Mouse (Mus musculus): ENCODE data around the gene Kcnj16. TPM values are rescaled to one million over a fixed set of nuclear protein-coding genes. Genes with fewer than 3 reads are reported as not detected.

Gene Kcnj16
- polyA plus RNA-seq, 1 experiment from 2014 or later, result not detected

DNA sequence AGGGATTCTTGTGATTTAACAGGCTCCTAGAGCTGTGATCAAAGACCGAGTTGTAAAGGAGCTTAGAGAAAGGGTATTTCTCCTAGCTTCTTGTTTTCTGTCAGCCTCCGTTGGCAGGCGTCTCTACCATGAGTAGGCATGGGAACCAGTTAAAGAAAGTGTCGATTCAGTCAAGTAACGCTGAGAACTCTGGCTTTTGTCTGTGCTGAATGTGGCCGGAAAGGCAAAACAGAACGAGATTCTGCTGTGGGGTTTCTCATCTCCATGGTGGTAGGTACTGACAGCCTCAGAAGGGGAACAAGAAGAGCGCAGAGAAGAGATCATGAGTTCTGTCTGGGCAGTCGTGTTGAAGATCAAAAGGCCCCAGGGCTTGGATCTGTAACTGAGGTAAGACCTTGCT is 29.4 kb downstream of the Kcnj16 start:
- 34% methylated on average over 9 of the region's 9 CpGs for WGBS
- no peak overlapping the region for H3K27ac ChIP-seq
- H3K9me3 ChIP-seq (replicated peaks), result no peaks in the 10 kb centered on the region
- H3K27me3 ChIP-seq, result no peaks in the 10 kb centered on the region
- no peaks in the 10 kb centered on the region for H3K4me1 ChIP-seq
- no peak for ATAC-seq
- H3K9ac ChIP-seq, result no peak overlapping the region
- H3K4me2 ChIP-seq, result no peak overlapping the region
- no peak overlapping the region for H3K4me3 ChIP-seq
- no peaks in the 10 kb centered on the region for H3K36me3 ChIP-seq (ENCODE audit: poor library complexity, severe bottlenecking)

DNA sequence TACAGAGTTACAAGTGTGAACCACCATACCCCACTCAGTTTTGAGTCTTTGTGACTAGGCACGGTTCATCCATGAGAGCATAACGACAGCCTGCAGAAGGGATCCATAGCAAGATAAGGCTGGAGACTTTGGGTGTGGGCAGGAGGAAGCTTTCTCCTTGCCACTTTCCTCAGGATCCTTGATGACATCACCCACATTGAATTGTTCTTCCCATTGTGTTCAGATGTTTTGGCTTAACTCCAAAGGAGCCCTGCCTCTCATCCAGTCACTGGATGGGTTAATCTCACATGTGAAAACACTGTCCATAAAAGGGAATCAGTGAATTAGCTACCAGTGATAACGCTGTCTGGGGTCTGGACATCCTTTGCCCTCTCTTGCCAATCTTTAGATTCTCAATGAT is 37.3 kb downstream of the Kcnj16 start:
- ATAC-seq, result no peak
- Histone ChIP-seq H3K4me3 (no peak overlapping the region), H3K4me1 (no peaks in the 10 kb centered on the region), H3K36me3 (ENCODE audit: poor library complexity, severe bottlenecking) (no peaks in the 10 kb centered on the region), H3K4me2 (no peak overlapping the region), H3K9ac (no peak overlapping the region), H3K27ac (no peak overlapping the region), H3K27me3 (no peaks in the 10 kb centered on the region), H3K9me3 (replicated peaks) (no peaks in the 10 kb centered on the region)
- 80% methylated on average over 3 of the region's 3 CpGs for WGBS

DNA sequence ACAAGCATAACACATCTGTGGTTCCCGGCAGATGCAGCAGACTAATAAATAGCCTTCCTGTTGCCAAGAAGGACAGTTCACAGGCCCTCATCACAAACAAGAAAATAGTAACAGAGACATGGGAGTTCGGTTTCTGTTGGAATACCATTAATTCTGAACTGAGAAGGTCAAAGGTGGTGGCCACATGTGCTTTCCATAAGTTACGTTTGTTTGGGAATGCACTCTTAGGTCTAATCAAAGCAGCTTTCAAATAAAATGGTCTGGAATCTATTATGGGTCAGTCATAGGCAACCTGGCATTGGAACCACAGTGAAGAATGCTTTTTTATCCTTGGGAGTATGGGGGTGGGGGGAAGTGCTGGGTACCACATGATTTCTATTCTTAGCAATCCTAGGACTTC is 41.6 kb downstream of the Kcnj16 start:
- Histone ChIP-seq H3K4me1 (no peaks in the 10 kb centered on the region), H3K9ac (no peak overlapping the region), H3K4me2 (no peak overlapping the region), H3K27ac (no peak overlapping the region), H3K9me3 (replicated peaks) (no peaks in the 10 kb centered on the region), H3K4me3 (no peak overlapping the region), H3K36me3 (ENCODE audit: poor library complexity, severe bottlenecking) (no peaks in the 10 kb centered on the region), H3K27me3 (no peaks in the 10 kb centered on the region)
- 91% methylated on average over 3 of the region's 3 CpGs for WGBS
- no peak for ATAC-seq

DNA sequence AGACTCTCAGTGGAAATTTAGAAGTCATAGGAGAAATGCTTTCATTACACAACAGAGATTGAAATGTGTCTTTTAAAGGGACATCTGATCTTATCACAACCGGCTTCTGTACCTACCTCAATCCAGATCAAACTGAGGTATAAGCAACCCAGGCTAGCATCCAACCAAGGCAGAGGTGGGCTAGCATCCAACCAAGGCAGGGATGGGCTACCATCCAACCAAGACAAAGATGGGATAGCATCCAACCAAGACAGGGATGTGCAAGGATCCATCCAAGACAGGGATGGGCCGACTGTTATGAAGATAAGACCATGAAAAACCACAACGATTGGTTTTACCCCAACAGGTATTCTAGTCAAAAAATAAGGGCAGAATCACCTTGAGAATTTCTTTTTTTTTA is 48.4 kb downstream of the Kcnj16 start:
- Histone ChIP-seq H3K27ac (no peak overlapping the region), H3K4me3 (no peak overlapping the region), H3K4me2 (no peak overlapping the region), H3K9ac (no peak overlapping the region), H3K27me3 (no peaks in the 10 kb centered on the region), H3K9me3 (replicated peaks) (no peaks in the 10 kb centered on the region), H3K4me1 (no peaks in the 10 kb centered on the region), H3K36me3 (ENCODE audit: poor library complexity, severe bottlenecking) (no peaks in the 10 kb centered on the region)
- WGBS, result 95% methylated on average over 3 of the region's 3 CpGs
- no peak for ATAC-seq

DNA sequence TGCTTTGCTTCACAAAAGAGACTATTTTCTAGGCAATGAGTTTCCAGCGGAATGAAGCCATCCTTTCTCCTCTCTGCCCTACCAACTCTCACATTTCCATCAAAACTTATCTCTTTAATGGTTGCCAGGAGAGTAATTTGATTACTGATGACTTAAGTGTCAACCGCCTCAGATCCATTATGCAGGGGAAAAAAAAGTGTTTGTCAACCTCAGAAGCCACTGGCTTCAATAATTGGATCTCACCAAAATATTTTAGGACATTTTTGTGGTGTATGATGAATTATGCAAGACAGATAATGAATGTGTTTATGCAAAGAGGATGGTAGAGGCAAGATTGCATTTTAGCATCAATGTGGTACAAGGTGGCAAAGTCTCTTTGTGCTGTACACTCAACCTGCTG is 52.4 kb downstream of the Kcnj16 start:
- H3K9ac ChIP-seq, result no peak overlapping the region
- H3K4me3 ChIP-seq, result no peak overlapping the region
- no peaks in the 10 kb centered on the region for H3K36me3 ChIP-seq (ENCODE audit: poor library complexity, severe bottlenecking)
- no peak for ATAC-seq
- peaks cover 9% of the 10 kb centered on the region for H3K4me1 ChIP-seq
- no peak overlapping the region for H3K4me2 ChIP-seq
- no peaks in the 10 kb centered on the region for H3K9me3 ChIP-seq (replicated peaks)
- no peak overlapping the region for H3K27ac ChIP-seq
- no peaks in the 10 kb centered on the region for H3K27me3 ChIP-seq
- WGBS, result 36% methylated on average over 2 of the region's 2 CpGs

DNA sequence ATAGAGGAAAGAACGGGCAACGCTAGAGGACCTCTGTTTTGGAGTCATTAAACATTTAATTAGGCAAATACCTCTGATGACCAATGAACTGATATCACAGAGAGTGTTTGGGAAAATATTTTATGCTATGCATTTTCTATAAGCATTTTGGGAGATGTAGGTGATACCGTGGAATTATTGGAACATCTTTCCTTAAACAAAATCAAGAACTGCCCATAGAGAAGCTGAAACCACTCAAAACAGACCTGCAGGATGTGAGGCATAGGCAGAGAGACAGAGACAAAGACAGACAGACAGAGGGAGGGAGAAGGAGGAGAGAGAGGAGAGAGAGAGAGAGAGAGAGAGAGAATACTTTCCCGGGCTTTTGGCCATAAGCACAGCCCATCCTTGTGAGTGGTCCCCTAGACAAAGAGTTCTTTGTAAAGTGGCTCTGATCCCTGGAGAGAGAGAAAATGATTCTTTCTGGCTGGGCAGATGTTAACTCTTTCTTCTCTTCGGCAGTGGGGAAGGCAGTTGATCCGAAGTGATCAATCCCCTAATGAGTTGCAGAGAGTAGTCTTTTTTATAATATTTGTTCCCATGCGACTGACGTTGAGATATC is 54.9 kb downstream of the Kcnj16 start:
- H3K4me2 ChIP-seq, result no peak overlapping the region
- H3K4me3 ChIP-seq, result no peak overlapping the region
- peaks cover 9% of the 10 kb centered on the region for H3K4me1 ChIP-seq
- H3K9me3 ChIP-seq (replicated peaks), result no peaks in the 10 kb centered on the region
- H3K36me3 ChIP-seq (ENCODE audit: poor library complexity, severe bottlenecking), result no peaks in the 10 kb centered on the region
- 27% methylated on average over 8 of the region's 8 CpGs for WGBS
- H3K27me3 ChIP-seq, result no peaks in the 10 kb centered on the region
- H3K9ac ChIP-seq, result no peak overlapping the region
- no peak for ATAC-seq
- H3K27ac ChIP-seq, result 0 out of 2 replicates have a peak overlapping the region, but pooled peaks have one; percentile 19

DNA sequence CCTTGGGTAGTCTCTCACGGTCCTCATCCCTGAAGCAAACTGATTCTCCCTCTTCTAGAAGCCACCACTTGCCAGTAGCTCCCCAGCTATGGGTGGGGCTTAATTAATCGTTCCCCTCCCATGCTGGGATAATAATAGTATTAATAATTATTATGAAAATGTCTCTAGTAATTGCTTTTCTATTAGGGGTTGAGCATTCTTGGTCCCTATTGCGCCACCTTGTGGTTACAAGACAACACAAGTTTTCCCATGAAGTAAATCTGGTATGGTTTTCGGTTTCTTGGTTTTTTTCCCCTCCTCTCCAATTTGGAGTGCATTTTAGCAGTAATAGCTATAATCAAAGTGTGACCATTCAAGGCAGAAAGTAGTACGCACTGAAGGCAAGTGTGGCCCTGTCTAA is 74.3 kb downstream of the Kcnj16 start:
- no peak overlapping the region for H3K4me3 ChIP-seq
- WGBS, result 54% methylated on average over 5 of the region's 5 CpGs
- no peak overlapping the region for H3K4me2 ChIP-seq
- H3K9me3 ChIP-seq (replicated peaks), result no peaks in the 10 kb centered on the region
- H3K27me3 ChIP-seq, result no peaks in the 10 kb centered on the region
- no peak overlapping the region for H3K9ac ChIP-seq
- H3K27ac ChIP-seq, result no peak overlapping the region
- no peaks in the 10 kb centered on the region for H3K4me1 ChIP-seq
- ATAC-seq, result no peak
- no peaks in the 10 kb centered on the region for H3K36me3 ChIP-seq (ENCODE audit: poor library complexity, severe bottlenecking)

DNA sequence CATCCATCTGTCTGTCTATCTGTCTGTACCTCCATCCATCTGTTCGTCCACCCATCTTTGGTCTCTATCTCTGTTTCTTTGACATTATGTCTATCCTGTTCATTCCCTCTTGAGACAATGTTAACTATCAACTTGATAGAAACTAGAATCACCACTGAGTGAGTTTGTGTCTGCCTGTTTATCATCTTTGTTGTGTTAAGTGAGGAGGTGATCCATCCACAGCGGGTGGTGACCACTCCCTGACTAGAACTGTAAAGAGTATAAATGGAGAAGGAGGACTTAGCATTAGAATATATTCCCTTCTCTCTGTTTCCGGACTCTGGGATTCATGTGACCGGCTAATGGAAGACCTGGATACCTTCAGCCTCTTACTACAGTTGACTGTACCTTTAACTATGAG is 75.5 kb downstream of the Kcnj16 start:
- no peak overlapping the region for H3K27ac ChIP-seq
- H3K4me2 ChIP-seq, result no peak overlapping the region
- ATAC-seq, result no peak
- WGBS, result 85% methylated on average over 4 of the region's 4 CpGs
- no peak overlapping the region for H3K9ac ChIP-seq
- H3K4me3 ChIP-seq, result no peak overlapping the region
- H3K36me3 ChIP-seq (ENCODE audit: poor library complexity, severe bottlenecking), result no peaks in the 10 kb centered on the region
- no peaks in the 10 kb centered on the region for H3K4me1 ChIP-seq
- H3K9me3 ChIP-seq (replicated peaks), result no peaks in the 10 kb centered on the region
- no peaks in the 10 kb centered on the region for H3K27me3 ChIP-seq

DNA sequence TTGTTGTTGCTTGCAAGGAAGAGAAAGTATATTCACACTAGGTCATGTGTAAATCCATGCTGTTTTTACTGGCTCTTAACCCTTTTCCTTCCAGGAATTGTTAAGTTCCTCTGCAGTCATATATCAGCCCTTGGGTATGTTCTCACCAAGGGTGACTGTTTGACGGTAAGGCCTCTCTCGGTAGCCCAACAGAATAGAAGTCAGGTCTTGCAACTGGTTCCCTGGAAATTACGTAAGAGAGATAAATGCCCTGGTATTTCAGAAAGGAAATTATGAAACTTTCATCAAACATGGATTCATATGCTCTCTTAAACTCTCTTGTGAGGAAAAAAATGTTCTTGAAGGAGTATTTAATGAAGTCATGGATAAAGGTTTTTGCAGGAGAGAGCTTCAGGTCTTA is 86.4 kb downstream of the Kcnj16 start:
- H3K9ac ChIP-seq, result no peak overlapping the region
- H3K4me1 ChIP-seq, result no peaks in the 10 kb centered on the region
- H3K36me3 ChIP-seq (ENCODE audit: poor library complexity, severe bottlenecking), result no peaks in the 10 kb centered on the region
- no peaks in the 10 kb centered on the region for H3K9me3 ChIP-seq (replicated peaks)
- no peaks in the 10 kb centered on the region for H3K27me3 ChIP-seq
- no peak overlapping the region for H3K4me2 ChIP-seq
- ATAC-seq, result no peak
- no peak overlapping the region for H3K27ac ChIP-seq
- WGBS, result 92% methylated on average over 3 of the region's 3 CpGs
- H3K4me3 ChIP-seq, result no peak overlapping the region

DNA sequence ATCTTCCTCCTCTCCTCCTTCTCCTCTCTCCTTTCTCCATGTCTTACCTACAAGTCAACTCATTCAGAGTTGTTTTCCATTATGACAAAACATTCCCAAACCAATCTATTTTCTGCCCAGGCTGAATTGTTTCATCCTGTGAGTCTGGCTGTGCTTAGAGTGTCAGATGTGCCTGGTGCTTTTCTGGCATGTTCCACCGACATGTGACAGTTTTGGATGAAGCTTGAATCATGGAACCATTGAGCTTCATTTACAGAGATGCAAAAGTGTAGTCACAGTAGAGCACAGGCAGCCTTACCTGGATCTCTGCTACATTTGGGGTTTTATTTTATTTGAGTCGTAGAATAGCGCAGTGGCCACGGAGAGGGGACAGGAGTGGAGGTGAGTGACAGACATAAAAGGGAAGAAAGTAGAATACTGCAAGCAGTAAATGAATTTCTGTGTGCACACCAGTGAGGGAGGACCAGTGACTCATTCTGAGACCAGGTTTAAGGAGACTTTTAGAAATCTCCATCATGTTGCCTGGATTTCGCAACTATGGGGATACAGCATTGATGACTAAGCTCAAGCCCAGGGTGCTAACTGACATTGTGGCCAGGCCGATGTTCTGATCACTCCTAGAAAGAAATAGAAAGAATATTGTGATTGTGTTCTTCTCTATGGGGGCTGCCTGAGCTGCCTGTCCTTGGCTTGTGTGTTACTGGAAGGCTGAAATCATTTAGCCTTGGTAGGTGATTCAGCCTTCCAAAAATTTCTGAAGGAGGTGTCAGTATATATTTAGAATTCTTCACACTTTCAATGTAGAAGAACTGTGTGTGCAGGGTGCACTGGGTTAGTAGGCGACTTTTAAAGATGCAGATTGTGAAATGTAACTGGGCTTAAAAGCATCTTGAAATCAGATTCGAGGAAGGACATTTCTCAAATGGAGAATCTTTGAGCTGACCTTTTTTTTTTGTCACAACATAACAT is 87.3 kb downstream of the Kcnj16 start:
- H3K27ac ChIP-seq, result no peak overlapping the region
- no peaks in the 10 kb centered on the region for H3K36me3 ChIP-seq (ENCODE audit: poor library complexity, severe bottlenecking)
- H3K9ac ChIP-seq, result no peak overlapping the region
- no peaks in the 10 kb centered on the region for H3K9me3 ChIP-seq (replicated peaks)
- WGBS, result 91% methylated on average over 8 of the region's 8 CpGs
- no peak overlapping the region for H3K4me2 ChIP-seq
- ATAC-seq, result no peak
- no peak overlapping the region for H3K4me3 ChIP-seq
- no peaks in the 10 kb centered on the region for H3K4me1 ChIP-seq
- no peaks in the 10 kb centered on the region for H3K27me3 ChIP-seq

DNA sequence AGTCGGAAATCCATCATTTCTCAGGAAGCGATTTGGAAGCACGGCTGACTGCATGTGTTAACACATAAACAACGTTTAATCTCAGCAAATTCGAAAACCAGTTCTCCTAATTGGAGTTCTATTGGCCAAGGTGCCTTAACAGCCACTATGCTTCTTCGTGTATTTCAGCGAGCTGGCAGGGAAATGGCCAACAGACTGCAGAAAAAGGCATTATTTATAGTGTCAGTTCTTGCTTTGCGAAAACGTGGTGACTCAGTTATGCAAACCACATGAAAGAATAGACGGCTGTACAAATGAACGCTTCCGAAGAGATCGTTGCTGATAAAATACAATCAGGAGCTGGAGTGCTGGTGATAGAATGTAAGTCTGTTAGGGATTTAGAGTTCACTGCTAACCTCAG is 88.2 kb downstream of the Kcnj16 start:
- Histone ChIP-seq H3K27ac (no peak overlapping the region), H3K9me3 (replicated peaks) (no peaks in the 10 kb centered on the region), H3K9ac (no peak overlapping the region), H3K4me3 (no peak overlapping the region), H3K27me3 (no peaks in the 10 kb centered on the region), H3K4me1 (no peaks in the 10 kb centered on the region), H3K36me3 (ENCODE audit: poor library complexity, severe bottlenecking) (no peaks in the 10 kb centered on the region), H3K4me2 (no peak overlapping the region)
- WGBS, result 68% methylated on average over 13 of the region's 13 CpGs
- ATAC-seq, result no peak

DNA sequence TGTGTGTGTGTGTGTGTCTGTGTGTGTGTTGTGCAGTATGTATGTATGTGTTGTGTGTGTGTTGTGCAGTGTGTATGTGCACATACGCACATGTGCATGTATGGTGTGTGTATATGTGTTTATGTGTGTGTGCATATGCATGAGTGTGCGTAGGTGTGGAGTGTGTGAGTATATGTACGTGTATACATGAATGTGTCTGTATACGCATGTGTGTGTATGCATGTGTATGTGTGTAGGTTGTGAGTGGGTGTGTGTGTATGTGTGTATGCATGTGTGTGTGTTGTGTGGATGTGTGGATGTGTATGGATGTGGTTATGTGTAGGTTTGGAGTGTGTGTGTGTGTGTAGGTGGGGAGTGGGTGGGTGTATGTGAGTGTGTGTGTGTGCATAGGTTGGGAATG is 89.6 kb downstream of the Kcnj16 start:
- Histone ChIP-seq H3K27me3 (no peaks in the 10 kb centered on the region), H3K9ac (no peak overlapping the region), H3K4me1 (no peaks in the 10 kb centered on the region), H3K27ac (no peak overlapping the region), H3K4me2 (no peak overlapping the region), H3K36me3 (ENCODE audit: poor library complexity, severe bottlenecking) (no peaks in the 10 kb centered on the region), H3K4me3 (no peak overlapping the region), H3K9me3 (replicated peaks) (no peaks in the 10 kb centered on the region)
- 95% methylated on average over 4 of the region's 4 CpGs for WGBS
- no peak for ATAC-seq
